Mouse (Mus musculus): ENCODE results near the gene Prok1.

DNA sequence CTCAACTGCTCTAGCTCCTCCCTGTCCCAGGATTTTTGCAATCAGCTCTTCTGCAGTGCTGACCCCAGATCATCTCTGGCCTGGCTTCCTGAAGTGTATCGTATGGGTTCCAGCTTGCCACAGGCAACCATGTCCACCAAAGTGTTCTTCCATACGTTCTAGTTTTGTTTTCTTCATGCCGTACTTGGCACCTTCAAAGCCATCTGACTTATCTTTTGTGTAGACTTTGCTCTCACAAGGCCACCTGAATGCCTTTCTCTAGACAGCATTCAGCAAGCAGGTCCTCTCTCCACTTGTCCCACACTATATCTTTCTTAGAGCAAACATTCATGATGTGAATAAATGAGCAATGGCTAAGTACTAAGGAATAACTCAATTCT is 22.4 kb downstream of the Prok1 start:
- TF ChIP-seq POLR2A (IDR thresholded peaks at IDR 0.05; ENCODE audit: low read depth, low read length) = no peak
- no peak for TF ChIP-seq CTCF (conservative IDR thresholded peaks at IDR 0.05; ENCODE audit: insufficient read depth, insufficient read length, low read depth, low read length)

Measured in kidney, adult 2 months (tissue).